Mouse (Mus musculus) liver, embryonic 12.5 days (tissue): ENCODE results near the gene Asphd1. TPM values are rescaled to one million over a fixed set of nuclear protein-coding genes. Genes with fewer than 3 reads are reported as not detected.
"Not testable (repeated sequence)": the region's sequence is repeated elsewhere in the genome, so short reads cannot be mapped to it uniquely, and the experiment has no call there.

Experiments used
- ATAC-seq: fragments of 200-750 bp; cut with Nextera tagmentation; 2 replicates; pipeline ENCODE4 v1.8.0; 2017; ENCODE audit warnings: moderate number of reproducible peaks, mild to moderate bottlenecking, moderate library complexity
- H3K27ac ChIP-seq: fragments of 300-500 bp; sonication (generic); 2 replicates; pipeline ENCODE4 v1.5.1; 2016; ENCODE audit warnings: mild to moderate bottlenecking
- H3K27me3 ChIP-seq: fragments of 300-500 bp; sonication (generic); replicated peaks from 2 replicates; pipeline ENCODE4 v1.6.1; 2016; ENCODE audit warnings: mild to moderate bottlenecking, moderate library complexity
- H3K36me3 ChIP-seq: fragments of 300-500 bp; sonication (generic); 2 replicates; pipeline ENCODE4 v1.6.1; 2016; ENCODE audit warnings: mild to moderate bottlenecking, moderate library complexity
- H3K4me1 ChIP-seq: fragments of 300-500 bp; sonication (generic); 2 replicates; pipeline ENCODE4 v1.6.1; 2016
- H3K4me2 ChIP-seq: fragments of 300-500 bp; sonication (generic); 2 replicates; pipeline ENCODE4 v1.6.1; 2016; ENCODE audit warnings: mild to moderate bottlenecking, moderate library complexity
- H3K4me3 ChIP-seq: fragments of 300-500 bp; sonication (generic); 2 replicates; pipeline ENCODE4 v1.5.1; 2016; ENCODE audit warnings: mild to moderate bottlenecking, moderate library complexity
- H3K9ac ChIP-seq: fragments of 300-500 bp; sonication (generic); 2 replicates; pipeline ENCODE4 v1.6.1; 2016; ENCODE audit warnings: mild to moderate bottlenecking, moderate library complexity
- H3K9me3 ChIP-seq: fragments of 300-500 bp; sonication (generic); replicated peaks from 2 replicates; pipeline ENCODE4 v1.6.1; 2016; ENCODE audit warnings: mild to moderate bottlenecking, moderate library complexity
- whole genome bisulfite sequencing: fragments of 180-500 bp; shearing (Covaris S2); methylation state at CpG from one replicate; pipeline ENCODE4 v1.1.7; 2016; ENCODE audit not compliant: insufficient replicate concordance; 5-methylcytosine and 5-hydroxymethylcytosine counted together
- polyA plus RNA-seq: library from polyadenylated mRNA; unstranded; fragments of >200 nt; fragmentation: Nextera tagmentation; extraction: Ambion mirVana; gene quantifications from 2 replicates; pipeline ENCODE4 v1.2.1, GENCODE M21; 2016

The Asphd1 gene
- polyA plus RNA-seq, 1 experiment from 2014 or later: not detected

- whole genome bisulfite sequencing: 62% methylated on average over 2 of the region's 2 CpGs
- Histone ChIP-seq H3K36me3 (no peaks in the 10 kb centered on the region), H3K27me3 (no peaks in the 10 kb centered on the region), H3K4me1 (peaks cover 31% of the 10 kb centered on the region), H3K9me3 (no peaks in the 10 kb centered on the region), H3K4me3 (no peak overlapping the region), H3K9ac (no peak overlapping the region), H3K27ac (no peak overlapping the region), H3K4me2 (no peak overlapping the region)
- ATAC-seq: no peak
These were observed 27.8 kb downstream of the Asphd1 start for GRCm38 (mm10) chr7:126921563-126921962.

GRCm38 (mm10) chr7:126919973-126920372 is 29.4 kb downstream of the Asphd1 start:
- Histone ChIP-seq H3K4me3 (no peak overlapping the region), H3K9me3 (no peaks in the 10 kb centered on the region), H3K27me3 (no peaks in the 10 kb centered on the region), H3K27ac (no peak overlapping the region), H3K4me1 (peaks cover 19% of the 10 kb centered on the region), H3K36me3 (no peaks in the 10 kb centered on the region), H3K9ac (no peak overlapping the region), H3K4me2 (no peak overlapping the region)
- no peak for ATAC-seq
- 78% methylated on average over 4 of the region's 4 CpGs for WGBS

GRCm38 (mm10) chr7:126918356-126918755 is 31.0 kb downstream of the Asphd1 start:
- not testable (repeated sequence) for ATAC-seq, H3K27ac ChIP-seq, H3K27me3 ChIP-seq, H3K4me3 ChIP-seq, H3K9ac ChIP-seq, H3K4me1 ChIP-seq, H3K36me3 ChIP-seq, H3K4me2 ChIP-seq, H3K9me3 ChIP-seq
- WGBS: 42% methylated on average over 4 of the region's 4 CpGs

- Histone ChIP-seq H3K9ac (no peak overlapping the region), H3K9me3 (no peaks in the 10 kb centered on the region), H3K4me2 (no peak overlapping the region), H3K27me3 (peaks cover 3% of the 10 kb centered on the region; the same call in 1 of the 2 replicates), H3K27ac (no peak overlapping the region), H3K4me1 (no peaks in the 10 kb centered on the region), H3K4me3 (no peak overlapping the region), H3K36me3 (no peaks in the 10 kb centered on the region)
- WGBS: 63% methylated on average over 3 of the region's 3 CpGs
- ATAC-seq: no peak
These were observed 34.5 kb downstream of the Asphd1 start for GRCm38 (mm10) chr7:126914844-126915243.

GRCm38 (mm10) chr7:126905590-126905989 is 43.8 kb downstream of the Asphd1 start:
- no peaks in the 10 kb centered on the region for H3K9me3 ChIP-seq
- H3K4me3 ChIP-seq: no peak overlapping the region
- H3K4me1 ChIP-seq: peaks cover 8% of the 10 kb centered on the region
- no peak for ATAC-seq
- 45% methylated on average over 3 of the region's 3 CpGs for WGBS
- H3K27ac ChIP-seq: no peak overlapping the region
- H3K36me3 ChIP-seq: no peaks in the 10 kb centered on the region
- no peak overlapping the region for H3K4me2 ChIP-seq
- no peak overlapping the region for H3K9ac ChIP-seq
- no peaks in the 10 kb centered on the region for H3K27me3 ChIP-seq

GRCm38 (mm10) chr7:126899781-126900180 is 49.6 kb downstream of the Asphd1 start:
- WGBS: 74% methylated on average over 8 of the region's 9 CpGs

GRCm38 (mm10) chr7:126898102-126898990 is 51.0 kb downstream of the Asphd1 start:
- Histone ChIP-seq H3K9ac (peak overlapping the region; percentile 79), H3K27me3 (no peaks in the 10 kb centered on the region), H3K4me2 (peak overlapping the region; percentile 84), H3K36me3 (no peaks in the 10 kb centered on the region), H3K27ac (peak overlapping the region; percentile 73), H3K9me3 (no peaks in the 10 kb centered on the region), H3K4me3 (peak overlapping the region; percentile 73), H3K4me1 (peaks cover 19% of the 10 kb centered on the region)
- WGBS: 11% methylated on average over 37 of the region's 37 CpGs
- peak; percentile 95 for ATAC-seq

More at GRCm38 (mm10) chr7:126899781-126900180, 49.6 kb downstream of the Asphd1 start:
- H3K4me3 ChIP-seq, ATAC-seq, H3K27ac ChIP-seq, H3K9me3 ChIP-seq, H3K36me3 ChIP-seq, H3K9ac ChIP-seq, H3K27me3 ChIP-seq, H3K4me2 ChIP-seq: not testable (repeated sequence)
- peaks cover 19% of the 10 kb centered on the region for H3K4me1 ChIP-seq

GRCm38 (mm10) chr7:126897390-126898101 is 51.8 kb downstream of the Asphd1 start:
- Histone ChIP-seq H3K4me1 (peaks cover 19% of the 10 kb centered on the region), H3K27me3 (no peaks in the 10 kb centered on the region), H3K27ac (peak overlapping the region; percentile 73), H3K4me2 (peak overlapping the region; percentile 84), H3K4me3 (peak overlapping the region; percentile 73), H3K9ac (peak overlapping the region; percentile 79), H3K36me3 (no peaks in the 10 kb centered on the region), H3K9me3 (no peaks in the 10 kb centered on the region)
- WGBS: 9% methylated on average over 16 of the region's 16 CpGs
- ATAC-seq: peak; percentile 67

GRCm38 (mm10) chr7:126896912-126897311 is 52.5 kb downstream of the Asphd1 start:
- Histone ChIP-seq H3K9ac (peak overlapping the region; percentile 79), H3K4me3 (peak overlapping the region; percentile 73)
- WGBS: 70% methylated on average over 5 of the region's 5 CpGs

More at GRCm38 (mm10) chr7:126896912-126897311, 52.5 kb downstream of the Asphd1 start:
- Histone ChIP-seq H3K9me3 (no peaks in the 10 kb centered on the region), H3K4me1 (peaks cover 19% of the 10 kb centered on the region), H3K27me3 (no peaks in the 10 kb centered on the region), H3K36me3 (peaks cover under 1% of the 10 kb centered on the region; the same call in 1 of the 2 replicates), H3K4me2 (peak overlapping the region; percentile 84), H3K27ac (peak overlapping the region; percentile 73)
- no peak for ATAC-seq

Other genes with a start within 250 kb of the Asphd1 start
- 77.9 and 86.6 TPM in 2 replicates for gene Coro1a, start 241.8 kb downstream of the Asphd1 start, polyA plus RNA-seq
- gene Mapk3, start 190.0 kb downstream of the Asphd1 start, polyA plus RNA-seq: 23.7 and 25.0 TPM in 2 replicates
- gene Gdpd3, start 183.2 kb downstream of the Asphd1 start, polyA plus RNA-seq: 0.54 and 0.78 TPM in 2 replicates
- gene Ypel3, start 172.6 kb downstream of the Asphd1 start, polyA plus RNA-seq: 77.2 and 78.5 TPM in 2 replicates
- 0.33 and 0.50 TPM in 2 replicates for gene Tbx6, start 168.1 kb downstream of the Asphd1 start, polyA plus RNA-seq
- 191 and 205 TPM in 2 replicates for gene Ppp4c, start 157.1 kb downstream of the Asphd1 start, polyA plus RNA-seq
- gene Fam57b, start 151.9 kb downstream of the Asphd1 start, polyA plus RNA-seq: not detected in 2 replicates
- gene 4930451I11Rik, start 117.9 kb downstream of the Asphd1 start, polyA plus RNA-seq: not detected in 2 replicates
- gene Doc2a, start 102.2 kb downstream of the Asphd1 start, polyA plus RNA-seq: 0.15 and 0.24 TPM in 2 replicates
- gene Hirip3, start 87.6 kb downstream of the Asphd1 start, polyA plus RNA-seq: 20.3 and 22.0 TPM in 2 replicates
- 70.5 and 73.0 TPM in 2 replicates for gene Ino80e, start 87.2 kb downstream of the Asphd1 start, polyA plus RNA-seq
- 20.1 and 20.6 TPM in 2 replicates for gene Taok2, start 64.9 kb downstream of the Asphd1 start, polyA plus RNA-seq
- gene Tmem219, start 26.7 kb downstream of the Asphd1 start, polyA plus RNA-seq: 16.7 and 16.9 TPM in 2 replicates
- 10.3 and 10.7 TPM in 2 replicates for gene Kctd13, start 20.7 kb downstream of the Asphd1 start, polyA plus RNA-seq
- 0.06 and 0.39 TPM in 2 replicates for gene Sez6l2, start 981 bp upstream of the Asphd1 start, polyA plus RNA-seq
- gene Cdipt, start 26.3 kb upstream of the Asphd1 start, polyA plus RNA-seq: 59.2 and 63.2 TPM in 2 replicates
- 0.29 and 0.44 TPM in 2 replicates for gene Cdiptos, start 26.5 kb upstream of the Asphd1 start, polyA plus RNA-seq
- gene Mvp, start 65.0 kb upstream of the Asphd1 start, polyA plus RNA-seq: 8.3 and 8.9 TPM in 2 replicates
- gene Pagr1b, start 66.9 kb upstream of the Asphd1 start, polyA plus RNA-seq: 0.57 TPM in 1 of 2 replicates, not detected in the other
- gene Pagr1a, start 67.8 kb upstream of the Asphd1 start, polyA plus RNA-seq: 60.5 and 65.1 TPM in 2 replicates
- gene Gm42742, start 71.5 kb upstream of the Asphd1 start, polyA plus RNA-seq: 4.1 and 8.9 TPM in 2 replicates
- 0.88 and 2.1 TPM in 2 replicates for gene Prrt2, start 71.6 kb upstream of the Asphd1 start, polyA plus RNA-seq
- gene Maz, start 77.5 kb upstream of the Asphd1 start, polyA plus RNA-seq: 104 and 107 TPM in 2 replicates
- 126 and 132 TPM in 2 replicates for gene Kif22, start 92.9 kb upstream of the Asphd1 start, polyA plus RNA-seq
- gene Zg16, start 137.7 kb upstream of the Asphd1 start, polyA plus RNA-seq: not detected in 2 replicates
- 8.3 and 8.5 TPM in 2 replicates for gene AI467606, start 141.8 kb upstream of the Asphd1 start, polyA plus RNA-seq
- gene Qprt, start 172.6 kb upstream of the Asphd1 start, polyA plus RNA-seq: 36.5 and 40.3 TPM in 2 replicates
- gene Spn, start 188.2 kb upstream of the Asphd1 start, polyA plus RNA-seq: 7.3 and 7.4 TPM in 2 replicates
- gene Cd2bp2, start 246.5 kb upstream of the Asphd1 start, polyA plus RNA-seq: 35.0 and 36.0 TPM in 2 replicates